Mouse (Mus musculus): ENCODE measurements at regions not wholly inside any gene's neighbourhood (a gene's known extent, or its start where the extent isn't known, plus 50 kb on each side); places are given as distances from the start of the nearest gene placed in this dataset.

- no peak for DNase-seq (ENCODE audit: low spot score in 2 of 2)
These were observed 124.5 kb upstream of the Sox2 start for GRCm38 (mm10) chr3:34525730-34526129.

DNA sequence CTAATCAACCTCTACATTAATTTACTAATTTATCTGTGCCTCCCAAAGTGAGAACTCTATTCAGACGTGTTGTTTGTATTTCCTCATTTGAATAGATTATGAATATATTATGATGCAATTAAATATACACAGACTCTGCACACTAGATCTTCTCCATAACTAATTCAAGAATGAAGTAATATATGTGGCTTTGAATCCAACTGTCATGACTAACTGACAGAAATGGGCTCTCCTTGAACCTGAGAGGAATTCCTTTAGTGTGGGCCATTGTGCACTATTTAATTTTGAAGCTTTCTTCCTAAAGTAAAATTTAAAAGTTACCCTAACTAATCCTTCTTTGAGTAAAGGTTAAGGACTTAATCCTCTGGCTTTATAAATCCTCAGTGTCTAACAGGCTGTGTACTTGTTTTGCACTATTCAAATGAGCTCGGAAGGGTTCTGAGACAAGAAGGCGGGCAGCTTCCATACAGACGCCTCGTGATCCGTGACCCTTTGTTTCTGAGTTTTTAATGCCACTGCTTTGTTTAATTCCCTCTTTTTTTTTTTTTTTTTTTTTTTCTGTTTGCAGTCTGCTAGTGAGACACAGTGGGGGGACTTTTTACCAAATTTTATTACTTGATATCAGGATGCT, 128.0 kb upstream of the Sox2 start:
- no peak for DNase-seq (ENCODE audit: low spot score in 2 of 2)

DNA sequence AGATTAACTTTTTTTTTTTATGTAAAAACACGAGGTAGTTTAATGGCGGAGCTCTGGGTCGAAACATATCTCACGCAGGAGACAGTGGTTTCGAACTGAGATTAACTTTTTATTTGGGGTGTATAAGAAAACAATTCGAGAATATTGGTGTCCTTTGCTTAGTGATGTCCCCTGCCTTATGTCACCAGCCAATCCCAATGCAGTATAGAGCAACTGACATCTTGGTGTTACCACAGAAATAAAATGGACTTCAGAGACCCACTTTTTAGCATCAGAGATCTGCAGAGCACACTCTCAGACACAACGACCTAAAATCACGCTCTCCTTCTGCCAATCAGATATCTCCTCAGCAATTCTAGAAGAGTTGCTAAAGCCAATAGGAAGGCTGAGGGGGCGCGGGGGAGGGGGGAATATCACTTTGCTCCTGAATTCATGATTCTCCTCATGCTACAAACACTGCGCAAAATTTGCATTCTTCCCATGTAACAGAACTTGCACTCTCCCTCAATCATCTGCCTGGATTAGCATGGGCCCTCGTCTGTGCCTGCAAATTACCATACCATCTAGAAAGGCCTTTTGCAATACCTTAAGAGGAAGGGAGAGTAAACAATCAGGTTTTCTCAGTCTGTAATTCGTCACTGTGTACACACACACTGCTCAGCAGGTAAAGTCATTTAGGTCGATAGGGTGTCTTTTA, 128.7 kb upstream of the Sox2 start:
- DNase-seq (ENCODE audit: low spot score in 2 of 2), result no peak

DNA sequence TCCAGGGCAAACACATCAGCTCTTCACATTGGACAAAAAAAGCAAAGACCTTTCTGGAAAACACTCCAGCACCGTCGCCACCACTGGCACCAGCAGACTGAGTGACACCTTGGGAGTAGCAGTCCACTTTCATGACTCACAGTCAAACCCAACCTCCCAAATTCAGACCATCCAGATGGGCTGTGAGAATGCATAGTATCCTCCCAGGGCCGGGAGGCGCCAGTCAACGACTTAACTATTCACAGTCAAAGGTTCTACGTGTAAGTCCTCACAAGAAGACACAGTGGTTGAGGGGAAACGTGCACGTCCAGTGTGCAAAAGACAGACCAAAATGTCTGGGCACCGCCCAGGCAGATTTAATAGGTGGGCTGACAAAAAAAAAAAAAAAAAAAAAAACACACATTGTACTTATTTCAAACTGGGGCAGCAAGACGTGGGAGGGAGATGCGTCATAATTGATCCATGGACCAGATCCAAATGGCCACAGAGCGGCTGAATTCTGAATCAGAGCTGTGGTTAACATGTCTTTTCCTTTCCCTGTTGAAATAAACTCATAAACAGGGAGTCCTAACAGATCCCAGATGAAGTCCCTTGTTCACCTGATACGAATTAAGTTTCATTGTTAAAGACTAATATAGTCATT, 137.6 kb upstream of the Sox2 start:
- DNase-seq (ENCODE audit: low spot score in 2 of 2), result no peak

DNA sequence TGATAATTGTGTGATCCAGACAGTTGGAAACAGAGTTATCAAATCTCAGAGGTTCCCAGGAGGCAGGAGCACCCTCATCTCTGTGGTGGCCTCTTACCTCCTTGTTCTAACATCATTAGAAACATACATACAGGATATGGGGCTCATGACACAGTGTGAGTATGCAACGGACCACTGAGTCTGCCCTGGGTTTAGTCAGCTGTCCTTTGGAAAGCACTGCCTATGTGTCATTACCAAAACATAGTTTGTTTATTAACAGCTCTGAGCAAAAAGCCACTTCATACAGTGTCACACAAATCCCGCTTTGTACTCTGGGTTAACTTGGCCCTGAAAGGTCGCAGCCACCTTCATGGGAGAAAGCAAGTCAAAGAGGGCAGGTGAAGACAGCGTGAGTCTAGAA, 139.5 kb upstream of the Sox2 start:
- DNase-seq (ENCODE audit: low spot score in 2 of 2), result no peak

DNA sequence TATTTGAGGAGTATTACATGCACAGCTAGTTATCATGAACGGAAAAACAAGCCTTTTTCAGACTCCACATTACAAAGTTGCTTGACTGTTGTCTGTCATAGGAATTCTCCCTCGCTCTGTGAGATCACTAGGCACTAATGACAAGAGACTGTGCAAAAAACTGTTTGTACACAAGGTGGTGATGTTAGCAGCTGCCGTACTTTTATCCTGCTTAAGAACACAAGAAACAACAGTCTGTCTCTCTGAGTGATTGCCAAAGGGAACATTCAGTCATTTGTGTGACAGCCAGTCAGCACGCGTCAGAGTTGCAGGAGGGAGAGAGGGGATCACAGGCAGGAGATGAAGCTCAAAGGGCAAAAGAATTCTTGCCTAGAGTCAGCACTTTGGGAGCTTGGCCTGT, 141.0 kb upstream of the Sox2 start:
- no peak for DNase-seq (ENCODE audit: low spot score in 2 of 2)

DNA sequence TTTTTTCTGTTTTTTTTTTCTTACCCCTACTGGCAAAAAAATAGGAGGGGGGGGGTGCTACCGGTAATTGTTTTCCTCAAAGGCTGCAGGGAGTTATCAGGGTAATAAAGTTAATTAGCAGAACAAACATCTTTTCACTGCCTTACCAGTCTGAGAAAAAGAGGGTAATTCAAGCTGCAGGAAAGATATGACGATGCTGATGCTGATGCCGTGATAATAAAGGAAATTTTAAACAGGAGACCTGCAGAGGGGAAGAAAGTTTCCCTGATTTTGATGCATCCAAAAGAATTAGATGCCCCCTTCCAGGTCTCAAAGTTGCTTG, 145.7 kb upstream of the Sox2 start:
- no peak for DNase-seq (ENCODE audit: low spot score in 2 of 2)

- DNase-seq (ENCODE audit: low spot score in 2 of 2), result no peak
These were observed 146.2 kb upstream of the Sox2 start for GRCm38 (mm10) chr3:34503874-34504572.

GRCm38 (mm10) chr3:34496839-34497238, 153.4 kb upstream of the Sox2 start:
- no peak for DNase-seq (ENCODE audit: low spot score in 2 of 2)

GRCm38 (mm10) chr3:34495615-34496014, 154.6 kb upstream of the Sox2 start:
- DNase-seq (ENCODE audit: low spot score in 2 of 2), result peak in 1 of 2 experiments; percentile 81

DNA sequence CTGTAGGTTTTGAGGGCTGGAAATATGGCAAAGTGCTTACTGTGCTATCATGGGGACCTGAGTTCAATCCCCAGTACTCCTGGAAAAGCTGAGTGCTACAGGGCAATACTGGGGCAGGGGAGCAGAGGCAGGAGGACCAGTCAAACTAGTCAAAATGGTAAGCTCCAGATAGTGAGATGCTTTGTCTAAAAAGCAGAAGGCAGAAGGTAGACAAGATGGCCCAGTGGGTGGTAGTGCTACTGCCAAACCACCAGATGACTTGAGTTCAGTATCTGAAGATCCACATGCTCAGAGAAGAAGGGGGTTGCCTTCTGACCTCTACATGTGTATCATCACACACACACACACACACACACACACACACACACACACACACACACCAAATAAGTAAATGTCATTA, 156.3 kb upstream of the Sox2 start:
- DNase-seq (ENCODE audit: low spot score in 2 of 2), result no peak

DNA sequence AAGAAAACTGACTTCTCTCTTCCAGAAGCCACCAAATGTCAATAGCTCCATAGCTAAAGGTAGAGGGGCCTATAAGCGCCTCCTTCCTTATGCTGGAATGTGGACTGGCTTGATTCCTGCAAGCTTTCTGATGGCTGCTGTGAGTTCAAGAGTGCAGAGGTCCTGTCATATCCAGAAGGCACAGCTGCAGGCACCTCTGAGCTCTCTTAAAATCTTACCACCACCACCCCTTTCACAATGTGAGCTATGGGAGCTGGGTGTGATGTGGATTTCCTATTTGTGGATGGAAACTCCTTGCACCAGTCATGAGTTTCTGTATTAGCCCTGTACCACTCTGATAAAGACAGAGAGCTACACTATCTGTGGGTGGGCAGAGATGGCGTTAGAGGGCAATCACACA, 161.2 kb upstream of the Sox2 start:
- no peak for DNase-seq (ENCODE audit: low spot score in 2 of 2)

- DNase-seq (ENCODE audit: low spot score in 2 of 2), result no peak
These were observed 163.7 kb upstream of the Sox2 start for GRCm38 (mm10) chr3:34486441-34487050.

DNA sequence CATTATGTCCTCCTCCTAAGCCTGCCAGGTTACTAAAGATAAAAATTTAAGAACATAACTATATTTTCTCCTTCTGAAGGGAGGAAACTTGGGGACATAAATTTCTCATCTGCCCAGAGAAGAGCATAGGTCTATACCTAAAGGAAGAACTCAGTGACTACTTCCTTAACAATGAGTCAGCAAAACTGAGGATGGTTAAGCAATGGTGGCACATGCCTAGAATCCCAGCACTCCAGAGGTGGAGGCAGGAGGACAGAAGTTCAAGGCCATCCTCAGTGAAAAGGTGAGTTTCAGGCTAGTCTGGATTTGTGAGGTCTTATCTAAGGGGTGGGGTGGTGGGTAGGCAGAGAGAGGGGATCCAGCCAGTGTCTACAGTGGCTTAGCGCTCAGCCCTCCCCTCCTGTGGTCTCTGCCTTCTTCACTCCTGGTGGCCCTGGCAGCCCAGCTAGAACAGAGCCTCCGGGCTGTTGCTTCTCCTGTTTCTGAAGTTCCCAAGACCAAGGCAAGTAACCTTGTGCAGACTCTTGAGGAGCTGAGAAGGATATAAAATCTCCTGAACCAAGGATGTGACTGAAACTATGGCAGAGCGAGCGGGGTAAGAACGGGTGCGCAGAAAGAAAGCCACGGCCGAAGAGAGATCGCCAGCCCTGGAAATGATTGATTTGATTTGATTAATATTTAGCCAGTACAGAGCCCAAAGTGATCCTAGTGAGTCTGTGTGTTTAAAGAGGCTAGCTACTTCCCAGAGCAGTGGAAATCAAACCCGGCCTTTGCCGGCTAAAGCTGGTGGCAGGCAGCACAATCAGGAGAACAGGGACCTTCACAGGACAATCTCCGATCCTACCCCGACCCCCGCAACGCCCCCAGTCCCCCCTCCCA, 164.6 kb upstream of the Sox2 start:
- no peak for DNase-seq (ENCODE audit: low spot score in 2 of 2)

DNA sequence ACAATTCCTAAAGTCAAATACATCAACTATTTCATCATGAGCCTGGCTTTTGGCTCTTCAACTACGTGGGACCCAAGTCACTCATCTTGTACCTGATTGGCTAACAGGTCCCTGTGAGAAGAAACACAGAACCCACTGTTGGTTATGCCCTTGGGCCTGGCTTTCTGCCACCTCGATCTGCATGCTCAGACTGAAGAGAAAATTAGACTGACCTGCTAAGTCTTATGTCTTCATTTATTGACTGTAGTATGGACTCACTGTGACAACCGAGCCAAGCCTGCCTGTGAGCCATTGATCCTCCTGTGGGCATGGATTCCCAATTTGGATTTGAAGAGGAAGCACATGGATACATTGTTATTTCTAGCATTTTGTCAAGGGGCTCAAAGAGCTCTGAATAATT, 166.3 kb upstream of the Sox2 start:
- no peak for DNase-seq (ENCODE audit: low spot score in 2 of 2)

DNA sequence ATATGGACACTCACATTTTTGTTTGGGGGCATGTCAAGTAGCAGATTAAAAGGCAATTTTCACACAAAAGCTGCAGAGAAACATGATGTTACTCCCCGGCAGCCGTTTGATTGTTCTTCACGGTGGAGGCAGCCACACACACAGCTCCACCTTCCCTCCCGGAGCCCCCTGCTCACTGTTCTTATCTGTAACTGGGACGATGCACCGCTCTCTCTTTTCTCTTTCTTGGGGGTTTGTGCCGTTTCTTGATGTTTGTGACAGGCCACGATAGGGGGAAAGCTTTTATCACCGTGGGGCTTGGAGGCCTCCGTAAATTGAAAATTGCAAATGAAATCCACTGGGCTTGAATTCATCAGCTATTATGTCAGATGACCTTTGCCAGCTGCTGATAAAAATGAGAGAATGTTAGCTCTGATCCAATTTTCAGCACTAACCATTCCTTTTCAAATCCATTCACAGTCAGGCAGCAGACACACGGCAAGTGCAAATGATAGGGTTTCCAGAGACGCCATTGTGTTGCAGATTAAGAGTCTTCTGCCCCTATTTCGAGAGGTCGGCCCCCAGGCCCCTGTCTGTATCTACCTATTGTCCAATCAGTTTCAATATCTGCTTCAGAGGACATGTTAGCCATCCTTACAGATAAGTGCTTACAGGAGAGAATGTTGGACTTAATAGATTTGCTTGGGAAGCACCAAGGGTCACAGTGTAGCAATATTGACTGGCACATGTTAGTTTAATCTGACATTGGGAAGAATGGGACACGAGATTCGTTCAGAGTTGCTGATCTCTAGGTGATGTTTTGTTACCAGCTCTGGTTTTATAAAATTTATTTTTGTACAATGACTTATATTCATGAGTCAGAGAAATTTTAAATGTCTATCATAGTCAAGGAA, 168.1 kb upstream of the Sox2 start:
- DNase-seq (ENCODE audit: low spot score in 2 of 2), result no peak

GRCm38 (mm10) chr3:34481314-34481713, 168.9 kb upstream of the Sox2 start:
- no peak for DNase-seq (ENCODE audit: low spot score in 2 of 2)

GRCm38 (mm10) chr3:34474126-34474525, 176.1 kb upstream of the Sox2 start:
- DNase-seq (ENCODE audit: low spot score in 2 of 2), result no peak

DNA sequence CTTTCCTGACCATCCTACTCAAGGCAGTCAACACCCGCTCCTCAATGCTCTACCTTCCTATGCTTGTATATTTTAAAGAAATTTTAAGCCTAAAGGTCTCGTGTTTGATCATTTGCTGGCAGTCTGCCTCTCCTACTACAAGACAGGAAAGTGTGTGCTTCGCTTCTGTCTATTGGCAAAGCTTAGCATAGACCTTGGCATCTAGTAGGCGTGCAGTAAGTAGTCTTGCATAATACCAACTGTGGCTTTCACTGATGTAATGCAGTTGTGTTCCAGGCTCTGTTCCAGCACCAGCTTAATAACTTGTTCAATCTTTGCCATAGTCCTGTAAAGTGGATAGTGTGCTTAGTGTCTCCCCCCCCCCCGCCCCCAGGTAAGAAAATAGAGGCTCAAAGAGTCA, 179.5 kb upstream of the Sox2 start:
- peak in 1 of 2 experiments; percentile 22 for DNase-seq (ENCODE audit: low spot score in 2 of 2)

- no peak for DNase-seq (ENCODE audit: low spot score in 2 of 2)
These were observed 180.3 kb upstream of the Sox2 start for GRCm38 (mm10) chr3:34469946-34470345.

Measured in left cerebral cortex, adult 8-10 months (tissue).